Mouse (Mus musculus) left cerebral cortex, postnatal 36 days (tissue): ENCODE measurements at regions not wholly inside any gene's neighbourhood (a gene's known extent, or its start where the extent isn't known, plus 50 kb on each side); places are given as distances from the start of the nearest gene placed in this dataset.

Experiments
- DNase-seq, 2 experiments: peaks; one replicate each; pipeline ENCODE4 v3.0.0; 2021 to 2022; ENCODE audit warnings: low spot score in 2 of 2, mixed read lengths in 1 of 2
- intact Hi-C: fragments of 180-260 bp; cut with DNase I; formaldehyde crosslinking; loops from one replicate; pipeline ENCODE4 v1.15.1; 2025

DNA sequence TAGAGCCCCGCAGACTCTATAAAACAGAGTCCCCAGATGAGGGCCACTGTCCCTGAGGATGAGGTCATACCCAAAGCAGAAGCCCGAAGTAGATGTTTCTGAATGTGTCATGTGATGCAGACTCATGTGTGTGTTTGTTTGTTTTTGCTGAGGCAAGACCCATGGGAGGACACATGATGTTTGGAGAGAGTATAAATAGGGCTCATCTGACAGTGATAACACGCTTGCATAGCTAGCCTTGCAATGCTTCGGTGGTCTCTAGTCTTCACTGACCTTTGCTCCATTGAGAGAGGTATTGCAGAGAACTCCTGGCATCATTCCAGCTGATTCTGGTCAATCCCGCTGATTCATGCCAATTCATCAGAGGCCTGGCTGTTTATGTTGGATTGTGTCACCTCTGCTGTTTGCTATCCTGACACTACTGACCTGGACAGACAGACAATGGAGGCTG, 368.1 kb downstream of the Phkb start:
- intact Hi-C loops: loop anchor here (5.0 kb wide), 1 partner anchor 263 kb away; no protein-coding TSS in a partner anchor
- no peak for DNase-seq

DNA sequence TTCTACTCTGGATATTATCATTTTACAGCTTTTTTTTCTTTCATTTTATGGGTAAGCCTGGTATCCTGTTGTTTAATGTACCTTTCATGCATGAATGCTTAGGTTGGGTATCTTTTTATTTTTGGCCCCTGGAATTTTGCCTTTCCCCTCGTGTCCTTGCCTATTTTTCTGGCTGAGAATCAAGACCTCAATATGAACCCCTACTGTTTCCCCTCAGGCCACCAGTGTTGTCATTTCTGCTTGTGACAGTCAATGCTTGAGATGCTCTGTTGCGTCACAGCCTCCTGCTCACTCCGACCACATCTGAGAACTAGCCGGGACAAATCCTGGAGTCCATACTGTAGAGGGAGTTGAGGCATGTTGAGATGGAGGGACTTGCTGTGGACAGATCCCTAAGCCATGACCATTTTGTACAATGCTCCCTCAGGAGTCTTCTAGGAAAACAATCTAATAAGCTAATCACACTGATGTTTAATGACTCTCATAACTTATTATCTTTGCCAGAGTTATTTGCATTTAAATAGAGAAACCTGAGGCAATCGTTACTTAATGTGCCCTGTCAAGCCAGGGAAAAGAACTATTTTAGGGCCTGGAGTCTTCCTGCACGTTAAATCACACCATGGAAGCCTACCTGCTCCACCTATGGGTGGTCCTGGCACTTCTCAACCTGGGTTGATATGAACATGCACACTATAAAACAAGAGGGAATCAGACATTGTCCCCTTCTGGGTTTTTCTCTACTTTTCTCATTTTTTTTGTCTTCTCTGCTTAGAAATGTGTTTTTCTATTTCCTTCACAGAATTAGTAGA, 363.9 kb downstream of the Phkb start:
- no peak for DNase-seq
- intact Hi-C loops: loop anchor here (5.0 kb wide), 1 partner anchor 268 kb away; no protein-coding TSS in a partner anchor

DNA sequence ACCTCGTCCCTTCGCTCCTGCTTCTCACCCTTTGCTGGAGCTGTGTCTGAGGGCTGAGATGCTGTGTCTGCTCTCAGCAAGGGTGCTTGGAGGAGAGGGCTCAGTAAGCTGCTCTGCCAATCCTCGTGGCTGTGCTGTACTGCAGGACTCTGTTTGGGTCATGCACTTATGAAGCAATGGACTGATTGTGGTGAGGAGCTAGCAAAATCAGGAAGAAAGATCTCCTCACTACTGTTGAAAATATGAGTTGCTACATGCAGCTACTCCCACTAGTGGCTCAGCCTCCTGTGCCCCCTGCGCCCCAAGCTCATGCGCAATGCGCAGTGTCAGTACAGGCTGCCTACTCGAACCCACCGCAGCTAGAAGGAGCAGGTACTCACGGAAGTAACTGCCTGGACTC, 362.3 kb downstream of the Phkb start:
- no peak for DNase-seq
- intact Hi-C loops: no loop called here

GRCm38 (mm10) chr8:86201830-86202229, 361.1 kb downstream of the Phkb start:
- DNase-seq: peak; percentile 40 to 50
- intact Hi-C loops: no loop called here

DNA sequence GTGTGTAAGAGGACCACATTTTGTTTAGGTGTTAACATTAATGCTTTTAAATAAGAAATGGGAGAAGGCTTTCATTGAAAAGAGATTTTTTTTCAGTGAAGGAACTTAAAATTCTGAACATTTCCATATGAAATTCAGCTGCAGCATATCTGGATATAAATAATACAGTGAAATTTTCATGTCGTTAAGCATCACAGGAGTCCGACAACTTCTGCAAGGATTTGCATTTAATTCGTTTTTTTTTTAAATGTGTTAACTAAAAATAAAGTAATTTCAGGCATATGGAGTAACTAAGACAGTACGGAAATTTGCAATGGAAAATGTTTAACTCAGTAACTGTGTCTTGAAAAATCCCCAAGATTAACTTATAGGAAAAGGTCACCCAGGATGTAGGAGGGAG, 351.5 kb downstream of the Phkb start:
- no peak for DNase-seq
- intact Hi-C loops: no loop called here

DNA sequence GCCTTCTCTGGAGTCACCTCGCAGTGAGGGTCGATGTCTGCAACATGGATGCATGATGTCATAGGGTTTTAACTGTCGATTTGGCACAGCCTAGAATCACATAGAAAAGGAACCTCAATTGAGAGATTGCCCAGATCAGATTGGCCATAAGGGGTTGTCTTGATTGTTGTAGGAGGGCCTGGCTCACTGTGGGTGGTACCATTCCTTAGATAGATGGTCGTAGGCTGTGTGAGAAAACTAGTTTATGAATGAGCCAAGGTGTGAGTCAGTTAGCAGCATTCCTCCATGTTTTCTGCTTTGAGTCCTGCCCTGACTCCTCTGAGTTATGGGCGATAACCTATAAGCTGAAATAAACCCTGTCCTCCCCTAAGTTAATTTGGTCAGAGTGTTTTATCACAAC, 343.9 kb downstream of the Phkb start:
- intact Hi-C loops: no loop called here
- peak in 1 of 2 experiments; percentile 48 for DNase-seq

DNA sequence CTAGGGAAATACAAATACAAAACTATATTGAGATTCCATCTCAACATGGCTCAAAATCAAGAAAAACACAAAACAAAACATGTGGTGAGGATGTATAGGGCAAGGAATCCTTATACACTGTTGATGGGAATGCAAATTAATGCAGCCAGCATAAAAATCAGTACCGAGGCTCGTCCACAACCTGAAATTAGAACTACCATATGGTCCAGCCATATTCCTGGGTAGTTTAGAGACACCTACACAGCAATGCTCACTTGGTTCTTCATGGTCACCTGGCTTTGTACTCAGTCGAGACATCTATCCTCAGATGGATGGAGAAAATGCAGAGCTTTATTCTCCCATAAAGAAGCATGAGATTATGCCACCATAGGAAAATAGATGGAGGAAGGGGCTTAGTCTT, 340.0 kb downstream of the Phkb start:
- DNase-seq: no peak
- intact Hi-C loops: no loop called here

GRCm38 (mm10) chr8:86170091-86170490, 329.3 kb downstream of the Phkb start:
- no peak for DNase-seq
- intact Hi-C loops: no loop called here

- no peak for DNase-seq
- intact Hi-C loops: loop anchor here (10.0 kb wide), 1 partner anchor 310 kb away; no protein-coding TSS in a partner anchor
Measured at GRCm38 (mm10) chr8:86164818-86165217, 324.1 kb downstream of the Phkb start.

DNA sequence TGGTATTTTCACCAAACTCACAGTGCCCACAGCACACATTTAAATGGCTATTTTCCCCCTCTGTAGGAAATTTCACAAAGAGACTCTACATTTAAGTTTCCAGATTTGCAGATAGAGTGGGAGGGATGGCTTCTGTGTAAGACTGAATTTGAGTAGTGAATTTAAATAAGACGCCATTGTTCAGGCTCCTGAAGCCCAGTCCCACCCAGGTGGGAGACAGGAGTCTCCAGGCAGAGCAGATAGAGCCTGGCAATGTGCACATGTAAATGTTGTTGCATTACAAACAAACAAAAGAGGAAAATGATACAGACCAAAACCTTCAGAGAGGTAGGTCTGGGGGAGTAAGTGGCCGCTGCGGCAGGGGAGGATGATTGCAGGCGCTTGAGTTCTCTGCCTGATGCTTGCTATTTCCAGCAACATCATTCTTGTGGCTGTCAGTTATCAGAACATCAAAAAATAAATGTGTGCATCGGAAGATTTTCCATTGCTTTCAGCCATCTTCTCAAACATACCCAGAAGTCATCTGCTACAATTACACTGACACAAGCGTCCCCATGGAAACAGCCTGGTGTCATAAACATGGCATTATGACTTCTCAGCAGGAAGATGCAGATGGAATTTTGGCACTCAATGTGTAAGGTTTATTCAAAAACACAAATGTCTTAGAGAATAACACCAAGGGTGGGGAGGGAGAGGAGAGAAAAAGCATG, 318.5 kb downstream of the Phkb start:
- peak; percentile 47 to 59 for DNase-seq
- intact Hi-C loops: loop anchor here (5.0 kb wide), 1 partner anchor 113 kb away; no protein-coding TSS in a partner anchor

DNA sequence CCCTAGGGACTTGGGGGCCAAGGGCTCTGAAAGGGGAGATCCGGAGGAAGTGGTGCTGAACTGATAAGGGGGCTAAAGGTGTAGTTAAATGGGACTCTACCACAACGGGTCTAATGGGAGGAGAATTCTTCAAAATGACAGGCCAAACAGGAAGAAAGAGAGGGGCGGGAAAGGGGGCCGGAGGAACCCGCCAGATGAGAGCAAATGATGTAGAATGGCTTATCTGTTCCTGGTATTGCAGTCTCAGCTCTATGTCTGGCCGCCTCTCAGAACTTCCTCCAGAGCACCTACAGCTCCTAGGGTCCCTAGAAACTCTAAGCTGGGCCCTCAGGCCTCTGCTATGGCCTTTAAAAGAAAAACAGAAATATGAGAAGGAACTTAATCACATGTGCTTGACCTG, 306.8 kb downstream of the Phkb start:
- intact Hi-C loops: no loop called here
- DNase-seq: no peak

- no peak for DNase-seq
- intact Hi-C loops: no loop called here
Measured at GRCm38 (mm10) chr8:86125244-86125643, 284.5 kb downstream of the Phkb start.

- no peak for DNase-seq
- intact Hi-C loops: no loop called here
Measured at GRCm38 (mm10) chr8:86124655-86125054, 283.9 kb downstream of the Phkb start.
